Mouse (Mus musculus): Measurements from ENCODE around the gene Tspoap1.

The Tspoap1 gene

DNA sequence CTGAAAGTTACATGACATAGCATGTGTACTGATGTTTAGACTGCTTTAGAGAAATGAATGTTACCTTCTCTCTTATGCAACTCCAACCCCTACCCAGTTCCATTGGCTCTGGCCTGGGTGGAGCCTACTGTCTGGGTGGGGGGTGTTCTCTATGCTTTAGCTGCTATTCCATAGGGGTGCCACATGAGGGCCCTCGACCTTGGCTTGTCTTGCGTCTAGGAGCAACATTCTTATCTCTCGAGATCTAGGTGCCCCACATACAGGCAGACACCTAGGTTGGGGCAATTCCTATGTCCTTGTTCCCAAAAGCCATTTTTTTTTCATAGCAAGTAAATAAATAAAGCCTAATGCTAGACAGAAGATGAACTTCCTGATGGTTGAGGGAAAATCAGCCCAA is 734 bp upstream of the Tspoap1 start:
- peak; percentile 90 for DNase-seq (ENCODE audit: low read depth)

DNA sequence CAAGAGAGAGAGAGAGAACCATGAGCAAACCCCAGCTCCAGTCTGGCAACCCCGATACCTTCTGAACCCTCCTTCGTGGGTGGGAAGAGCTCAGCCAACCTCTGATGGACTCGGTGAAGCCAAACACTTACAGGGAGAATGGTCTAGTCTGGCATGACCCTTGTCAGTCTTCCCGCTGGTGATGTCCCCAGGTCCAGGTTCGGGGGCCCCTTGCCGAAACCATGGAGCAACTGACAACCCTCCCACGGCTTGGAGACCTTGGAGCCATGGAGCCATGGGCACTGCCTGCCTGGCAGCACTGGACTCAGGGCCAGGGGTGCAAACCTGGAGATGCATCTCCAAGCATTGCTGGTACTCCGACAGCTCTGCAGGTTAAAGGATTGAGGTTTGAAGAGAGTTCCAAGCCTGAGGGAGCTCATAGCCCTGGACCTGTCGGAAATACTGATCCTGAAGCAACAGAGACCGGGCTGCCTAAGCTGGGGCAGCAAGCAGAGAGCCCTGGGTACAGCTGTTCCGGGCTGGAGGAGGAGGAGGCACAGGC is 910 bp downstream of the Tspoap1 start:
- DNase-seq (ENCODE audit: low read depth) = no peak

DNA sequence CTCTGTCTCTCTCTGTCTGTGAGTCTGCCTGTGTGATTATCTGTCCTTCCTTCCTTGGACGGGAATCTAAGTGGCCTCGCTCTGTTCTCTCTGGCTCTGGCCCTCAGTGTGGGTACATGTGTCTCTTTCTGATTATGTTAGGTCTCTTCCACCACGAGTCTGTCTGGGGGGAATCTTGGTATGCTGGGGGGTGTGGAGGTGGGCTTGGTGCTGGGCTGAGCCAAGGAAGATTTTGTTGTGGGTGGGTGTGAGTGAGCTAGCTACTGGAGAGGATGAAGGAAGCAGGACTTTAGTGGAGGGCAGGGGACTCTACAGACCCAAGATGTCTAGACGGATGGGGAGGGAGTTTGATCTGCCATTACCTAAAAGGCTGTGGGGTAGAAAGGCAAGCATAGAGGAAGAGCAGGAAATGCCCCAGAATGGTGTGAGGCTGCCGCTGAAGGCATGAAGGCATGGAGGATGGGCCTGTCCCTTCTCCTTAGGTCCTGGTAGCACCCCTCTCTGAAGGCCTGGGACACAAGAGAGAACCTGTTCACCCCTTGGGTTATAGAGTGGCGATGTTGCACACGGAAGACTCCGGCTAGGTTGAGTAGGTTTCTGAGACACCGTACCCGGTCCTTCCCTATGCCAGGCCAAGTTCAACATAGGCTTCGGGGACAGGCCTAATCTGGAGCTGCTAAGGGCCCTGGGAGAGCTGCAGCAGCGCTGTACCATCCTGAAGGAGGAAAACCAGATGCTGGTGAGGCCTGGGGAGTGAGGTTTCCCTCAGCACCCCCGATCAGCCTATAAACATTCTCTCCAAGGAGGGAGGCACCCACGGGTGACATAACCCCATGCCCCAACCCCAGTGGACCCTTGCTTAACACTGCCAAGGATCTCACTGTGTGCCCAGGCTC is 1.7 kb downstream of the Tspoap1 start:
- no peak for DNase-seq (ENCODE audit: low read depth)

DNA sequence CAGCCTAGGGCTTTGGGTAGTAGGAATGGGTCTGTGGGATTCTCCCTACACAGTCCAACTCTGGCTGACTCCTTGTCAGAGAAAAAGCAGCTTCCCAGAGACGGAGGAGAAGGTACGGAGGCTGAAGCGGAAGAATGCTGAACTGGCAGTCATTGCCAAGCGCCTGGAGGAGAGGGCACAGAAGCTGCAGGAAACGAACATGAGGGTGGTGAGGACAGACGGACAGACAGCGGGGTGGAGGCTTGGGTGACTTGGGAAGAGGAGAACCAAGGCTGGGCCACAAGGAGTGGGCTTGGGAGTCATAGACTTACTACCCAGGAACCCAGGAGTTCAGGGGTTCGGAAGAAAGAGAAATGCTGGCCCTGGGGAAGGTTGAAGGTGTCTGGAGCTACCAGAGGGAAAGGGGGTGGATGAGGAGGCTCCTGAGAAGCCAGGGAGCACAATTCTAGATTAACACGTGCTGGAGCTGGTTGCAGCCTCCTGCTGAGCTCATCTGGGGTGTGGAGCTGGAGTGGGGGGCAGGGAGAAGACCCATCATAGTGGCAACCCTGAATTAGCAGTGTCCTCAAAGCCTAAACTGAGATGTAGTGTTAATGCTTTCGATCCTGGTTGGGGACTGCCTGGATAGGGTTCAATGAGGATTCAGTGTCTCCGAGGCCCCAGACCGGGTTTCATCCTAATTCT is 2.5 kb downstream of the Tspoap1 start:
- no peak for DNase-seq (ENCODE audit: low read depth)

DNA sequence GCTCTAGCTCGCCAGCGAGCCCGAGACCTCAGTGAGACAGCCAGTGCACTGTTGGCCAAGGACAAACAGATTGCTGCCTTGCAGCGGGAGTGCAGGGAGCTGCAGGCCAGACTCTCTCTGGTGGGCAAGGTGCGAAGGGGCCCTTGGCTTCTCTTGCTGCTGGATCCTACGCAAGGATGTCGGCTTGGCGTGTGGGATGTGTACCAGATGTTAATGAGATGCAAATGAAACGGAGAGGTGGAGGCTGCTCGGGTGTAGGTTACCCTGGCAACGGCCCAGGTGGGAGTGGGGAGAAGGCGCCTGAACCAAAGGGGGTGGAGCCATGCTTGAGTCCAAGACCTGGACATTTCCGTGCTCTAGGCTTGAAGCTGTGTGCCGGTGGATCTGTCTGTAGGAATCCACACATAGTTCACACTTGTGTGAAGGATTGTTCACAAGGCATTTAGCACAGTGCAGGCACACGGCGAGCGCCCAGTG is 3.2 kb downstream of the Tspoap1 start:
- no peak for DNase-seq (ENCODE audit: low read depth)

DNA sequence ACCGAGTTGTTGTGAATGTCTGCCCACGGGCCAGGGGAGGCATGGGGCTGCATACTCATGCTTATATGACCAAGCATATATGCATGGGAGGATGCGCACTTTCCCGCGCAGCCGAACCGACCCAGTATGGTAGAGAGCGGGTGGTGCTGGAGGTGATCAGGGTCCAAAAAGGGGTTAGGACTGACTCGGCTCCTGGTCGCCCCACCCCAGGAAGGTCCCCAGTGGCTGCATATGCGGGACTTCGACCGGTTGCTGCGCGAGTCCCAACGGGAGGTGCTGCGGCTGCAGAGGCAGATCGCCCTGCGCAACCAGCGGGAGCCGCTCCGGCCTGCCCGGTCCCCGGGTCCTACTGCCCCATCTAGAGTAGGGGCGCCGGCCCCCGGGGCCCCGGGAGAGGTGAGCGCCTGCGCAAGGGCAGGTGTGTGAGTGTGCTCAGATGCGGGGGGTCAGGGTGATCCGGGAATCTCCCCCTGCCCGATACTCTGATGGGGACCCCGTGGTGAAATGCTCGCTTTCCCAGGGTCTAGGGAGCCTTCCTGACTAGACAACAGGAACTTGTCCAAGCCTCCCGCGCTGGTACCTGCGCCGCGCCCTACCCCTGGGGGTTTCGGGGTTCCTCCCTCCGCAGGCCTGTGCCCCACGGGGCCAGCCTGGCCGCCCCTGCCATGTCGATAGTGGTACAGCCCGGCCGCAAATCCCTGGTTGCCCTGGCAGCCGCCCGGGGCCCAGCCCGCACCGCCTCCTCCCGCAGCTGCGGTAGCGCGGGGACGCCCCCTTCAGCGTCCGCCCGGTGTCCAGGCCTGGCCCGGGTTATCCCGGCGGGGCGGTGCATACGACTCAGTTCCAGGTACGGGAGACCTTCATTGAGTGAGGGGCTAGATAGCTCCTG is 3.9 kb downstream of the Tspoap1 start:
- peak; percentile 50 for DNase-seq (ENCODE audit: low read depth)

DNA sequence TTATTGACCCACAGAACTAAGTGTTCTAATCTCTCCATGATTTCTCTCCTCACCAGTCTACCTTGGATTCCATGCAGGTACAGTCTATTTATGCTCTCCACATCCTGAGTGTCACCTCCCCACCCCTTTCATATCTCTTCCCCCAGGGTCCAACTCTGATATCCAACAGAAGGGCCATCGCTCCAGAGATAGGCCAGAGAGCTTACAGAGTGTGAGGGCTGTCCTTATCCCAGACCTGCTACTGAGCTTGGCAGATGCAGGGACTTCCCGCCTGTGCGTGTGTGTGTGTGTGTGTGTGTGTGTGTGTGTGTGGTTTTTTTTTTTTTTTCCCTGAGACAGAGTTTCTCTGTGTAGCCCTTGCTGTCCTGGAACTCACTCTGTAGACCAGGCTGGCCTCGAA is 8.4 kb downstream of the Tspoap1 start:
- DNase-seq (ENCODE audit: low read depth) = no peak

DNA sequence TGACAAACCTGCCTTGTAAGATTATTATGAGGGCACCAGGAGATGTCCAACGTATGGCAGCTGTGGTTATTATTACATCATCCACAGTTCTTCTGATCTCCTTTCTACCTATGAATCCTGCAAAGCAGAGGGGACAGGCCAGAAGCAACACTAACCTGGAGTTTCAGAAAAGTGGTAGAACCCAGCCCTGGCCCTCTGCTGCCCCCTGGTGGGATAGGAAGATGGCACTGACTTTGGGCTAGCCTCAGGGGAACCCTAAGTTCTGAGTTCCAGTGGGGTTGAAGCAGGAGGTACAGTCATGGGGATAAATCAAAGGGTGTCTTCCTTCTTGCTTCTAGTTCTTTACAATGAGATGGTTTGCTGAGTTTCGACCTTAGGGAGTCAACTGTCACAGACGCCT is 10.6 kb downstream of the Tspoap1 start:
- DNase-seq (ENCODE audit: low read depth) = peak; percentile 91

DNA sequence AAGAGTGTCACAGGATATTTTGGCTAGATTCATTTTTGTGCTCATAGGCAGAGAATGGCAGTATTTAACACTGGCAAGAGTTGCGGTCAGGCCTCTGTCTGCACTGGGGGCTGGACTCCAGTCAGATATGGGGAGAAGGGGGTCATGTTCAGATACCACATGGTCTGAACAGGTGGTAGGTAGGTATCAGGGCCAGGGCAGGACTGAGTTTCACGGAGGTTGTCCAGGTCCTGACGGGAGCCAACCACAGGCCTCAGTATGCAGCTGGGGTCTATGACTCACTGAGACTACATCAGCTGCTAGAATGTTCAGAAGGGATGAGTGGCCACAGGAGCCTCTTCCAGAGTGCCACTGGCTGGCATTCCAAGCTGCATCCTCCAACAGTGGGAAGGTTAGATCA is 12.0 kb downstream of the Tspoap1 start:
- no peak for DNase-seq (ENCODE audit: low read depth)

DNA sequence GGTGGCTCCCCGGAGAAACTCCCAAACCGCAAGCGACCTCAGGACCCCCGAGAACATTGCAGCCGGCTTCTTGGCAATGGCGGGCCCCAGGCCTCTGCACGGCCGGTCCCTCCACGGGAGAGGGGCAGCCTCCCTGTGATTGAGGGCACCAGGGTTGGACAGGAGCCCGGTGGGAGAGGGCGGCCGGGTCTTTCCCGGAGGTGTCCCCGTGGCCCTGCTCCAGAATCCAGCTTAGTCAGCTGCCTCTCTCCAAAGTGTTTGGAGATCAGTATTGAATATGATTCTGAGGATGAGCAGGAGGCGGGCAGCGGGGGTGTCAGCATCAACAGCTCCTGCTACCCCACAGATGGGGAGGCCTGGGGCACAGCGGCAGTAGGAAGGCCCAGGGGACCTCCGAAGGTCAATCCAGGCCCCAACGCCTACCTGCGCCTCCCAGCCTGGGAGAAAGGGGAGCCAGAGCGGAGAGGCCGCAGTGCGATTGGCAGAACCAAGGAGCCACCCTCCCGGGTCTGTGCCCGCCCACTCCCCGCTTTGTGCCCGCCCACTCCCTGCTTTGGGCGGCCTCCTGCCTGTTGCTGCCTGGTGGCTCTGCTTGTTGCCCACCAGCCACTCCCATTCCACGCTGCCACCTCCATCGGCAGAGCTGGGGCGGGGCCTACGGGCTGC is 17.9 kb downstream of the Tspoap1 start:
- no peak for DNase-seq (ENCODE audit: low read depth)

DNA sequence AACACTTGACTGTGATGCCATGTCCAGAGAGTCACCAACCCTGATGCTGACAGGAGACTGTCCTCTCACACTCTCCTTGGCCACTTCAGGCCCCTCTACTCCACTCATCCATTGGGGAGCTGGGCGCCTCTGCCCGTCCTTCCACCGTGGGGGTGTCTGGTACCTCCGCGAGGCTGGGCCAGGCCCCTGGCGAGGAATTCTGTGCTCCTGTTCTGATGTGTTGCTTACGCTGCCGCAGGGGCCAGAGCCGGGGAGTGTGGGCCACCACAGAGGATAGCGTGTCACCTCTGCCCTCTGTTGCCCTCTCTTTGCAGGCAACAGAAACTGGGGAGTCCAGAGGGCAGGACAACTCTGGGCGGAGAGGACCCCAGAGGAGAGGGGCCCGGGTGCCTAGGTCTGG is 18.6 kb downstream of the Tspoap1 start:
- DNase-seq (ENCODE audit: low read depth) = no peak

DNA sequence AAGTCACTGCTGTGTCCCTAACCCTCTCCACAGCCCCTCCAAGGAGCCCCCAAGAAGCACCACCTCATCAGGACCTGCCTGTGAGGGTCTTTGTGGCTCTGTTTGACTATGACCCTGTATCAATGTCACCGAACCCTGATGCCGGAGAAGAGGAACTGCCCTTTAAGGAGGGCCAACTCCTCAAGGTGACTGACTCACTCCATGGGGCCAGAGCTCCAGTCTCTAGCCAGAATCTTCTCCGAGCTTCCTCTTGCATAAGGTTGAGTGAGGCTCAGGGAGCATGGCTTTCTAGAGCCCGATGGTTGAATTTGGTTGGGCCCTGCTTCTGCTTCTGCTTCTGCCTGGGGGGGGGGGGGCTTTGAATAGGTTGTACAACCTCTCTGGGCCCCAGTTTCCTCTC is 19.1 kb downstream of the Tspoap1 start:
- no peak for DNase-seq (ENCODE audit: low read depth)

DNA sequence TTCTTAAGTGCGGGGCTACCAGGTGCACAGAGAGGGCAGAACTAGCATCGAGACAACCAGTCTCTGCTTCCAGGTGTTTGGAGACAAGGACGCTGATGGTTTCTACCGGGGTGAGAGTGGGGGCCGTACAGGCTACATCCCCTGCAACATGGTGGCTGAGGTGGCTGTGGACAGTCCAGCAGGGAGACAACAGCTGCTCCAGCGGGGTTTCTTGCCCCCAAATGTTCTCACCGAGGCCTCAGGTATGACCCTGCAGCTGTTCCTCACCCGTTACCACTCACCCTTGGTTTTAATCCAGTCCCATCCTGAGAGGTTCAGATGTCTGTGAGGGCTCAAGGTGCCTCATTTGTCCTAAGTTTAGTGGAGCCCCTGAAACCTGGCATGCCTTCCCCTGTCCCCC is 19.8 kb downstream of the Tspoap1 start:
- no peak for DNase-seq (ENCODE audit: low read depth)

DNA sequence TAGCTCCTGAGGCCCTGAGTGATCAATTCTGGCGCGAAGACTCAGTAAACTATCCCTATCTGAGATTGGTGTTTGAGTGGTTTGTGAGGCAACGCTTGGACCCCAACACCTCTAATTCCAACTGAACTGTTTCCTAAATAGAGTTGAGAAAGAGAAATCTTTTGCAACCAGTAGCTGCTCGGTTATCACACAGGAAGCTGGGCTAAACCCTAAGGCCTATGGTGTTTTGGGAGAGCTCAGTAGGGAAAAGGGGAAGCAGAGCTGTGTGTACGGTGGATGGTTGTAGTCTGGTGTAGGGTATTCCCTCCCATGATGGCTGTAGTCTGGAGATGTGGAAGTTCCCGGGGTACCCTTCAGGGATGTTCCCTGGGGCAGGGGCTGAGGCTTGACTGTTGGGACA is 29.7 kb downstream of the Tspoap1 start:
- DNase-seq (ENCODE audit: low read depth) = no peak

DNA sequence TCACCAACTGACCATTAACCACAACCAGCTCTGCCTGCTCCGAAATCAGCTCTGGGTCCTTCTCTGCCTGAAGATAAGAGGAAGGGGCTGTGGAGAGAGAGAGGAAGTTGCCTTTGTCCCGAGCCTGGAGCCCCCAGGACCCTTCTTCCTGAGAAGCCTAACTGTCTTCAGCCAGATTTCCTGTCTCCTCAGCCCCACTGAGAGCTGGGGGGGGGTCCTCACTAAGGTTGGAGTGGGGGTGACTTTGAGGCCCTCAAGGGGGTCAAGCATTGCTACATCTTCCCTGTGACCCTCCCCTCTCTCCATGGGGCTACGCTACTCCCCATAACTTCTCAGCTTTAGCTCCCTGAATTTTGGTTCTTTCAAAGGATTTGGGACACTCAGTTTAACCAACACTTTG is 33.1 kb downstream of the Tspoap1 start, which contains the start of gene Mpo:
Mpo (plus strand) TSS at position 122 of the 400 bp plus-strand sequence.
- DNase-seq (ENCODE audit: low read depth) = no peak

DNA sequence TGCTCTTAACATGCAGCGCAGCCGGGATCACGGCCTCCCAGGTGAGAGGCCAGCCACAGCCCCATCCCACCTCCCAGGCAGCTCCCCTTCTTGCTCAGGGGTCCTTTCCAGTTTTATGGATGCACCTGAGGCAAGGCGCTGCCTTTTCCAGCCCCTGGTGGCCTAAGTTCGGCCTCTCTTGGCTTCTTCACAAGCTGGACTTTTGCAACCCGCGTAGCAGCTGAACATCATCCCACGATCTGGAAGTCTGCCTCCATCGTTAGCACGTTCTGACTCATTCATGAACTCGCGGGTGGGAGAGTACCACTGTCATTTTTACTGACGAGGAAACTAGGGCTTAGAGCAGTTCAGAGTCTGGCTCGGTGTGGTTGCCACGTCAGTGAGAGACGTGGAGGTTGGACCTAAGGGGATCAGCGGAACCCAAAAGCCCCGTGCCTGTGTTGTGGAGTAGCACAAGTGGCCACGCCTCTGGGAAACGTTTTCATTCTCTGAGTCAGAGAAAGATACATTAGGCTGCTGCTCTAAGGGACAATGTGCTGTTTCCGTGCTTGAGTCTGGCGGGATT is 41.5 kb downstream of the Tspoap1 start:
- DNase-seq (ENCODE audit: low read depth) = no peak

DNA sequence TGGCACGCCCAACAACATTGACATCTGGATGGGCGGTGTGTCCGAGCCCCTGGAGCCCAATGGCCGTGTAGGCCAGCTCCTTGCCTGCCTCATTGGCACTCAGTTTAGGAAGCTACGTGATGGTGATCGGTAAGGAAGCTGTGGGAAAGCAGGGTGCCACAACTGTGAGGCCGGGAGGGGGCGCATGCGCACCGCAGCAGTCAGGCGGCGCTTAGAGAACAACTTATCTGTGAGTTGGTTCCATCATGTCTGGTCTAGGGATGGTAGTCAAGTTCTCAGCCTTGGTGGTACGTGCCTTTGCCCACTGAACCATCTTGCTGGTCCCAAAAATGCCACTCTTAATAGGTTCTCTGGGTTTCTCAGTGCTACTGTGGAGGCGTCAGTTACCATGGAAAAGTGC is 42.3 kb downstream of the Tspoap1 start:
- DNase-seq (ENCODE audit: low read depth) = peak; percentile 46

DNA sequence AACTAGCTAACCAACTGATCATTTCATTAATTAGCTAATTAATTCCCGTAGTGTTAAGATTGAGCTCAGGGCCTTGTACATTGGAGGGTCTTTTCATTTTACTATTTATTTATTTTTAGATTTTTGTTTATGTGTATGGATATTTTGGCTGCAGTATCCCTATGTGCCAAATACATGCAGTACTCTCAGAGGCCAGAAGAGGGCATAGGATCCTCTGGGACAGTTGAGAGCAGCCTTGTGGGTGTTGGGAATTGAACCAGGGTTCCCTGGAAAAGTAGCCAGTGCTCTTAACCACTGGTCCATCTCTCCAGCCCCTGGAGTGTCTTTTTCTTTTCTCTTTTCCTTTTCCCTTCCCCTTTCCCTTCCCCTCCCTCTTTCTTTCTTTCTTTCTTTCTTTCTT is 45.1 kb downstream of the Tspoap1 start:
- DNase-seq (ENCODE audit: low read depth) = peak; percentile 72

DNA sequence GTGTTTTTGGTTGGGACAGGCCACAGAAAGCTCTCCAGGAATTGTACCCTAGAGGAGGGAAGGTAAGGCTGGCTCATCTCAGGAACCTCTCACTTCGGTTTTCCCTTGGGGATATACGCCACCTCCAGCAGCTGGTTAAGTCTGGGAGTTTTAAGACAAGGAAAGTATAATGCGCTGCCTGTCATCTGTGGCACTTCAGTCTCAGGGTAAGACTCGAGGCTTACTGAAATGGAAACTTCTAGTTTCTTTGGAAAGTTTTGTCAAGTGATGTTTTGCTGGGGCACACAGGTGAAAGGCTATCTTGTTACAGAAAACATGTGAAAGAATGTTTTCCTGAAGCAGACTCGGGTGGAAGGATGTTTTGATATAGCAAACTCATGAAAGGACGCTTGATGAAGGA is 47.1 kb downstream of the Tspoap1 start:
- no peak for DNase-seq (ENCODE audit: low read depth)

DNA sequence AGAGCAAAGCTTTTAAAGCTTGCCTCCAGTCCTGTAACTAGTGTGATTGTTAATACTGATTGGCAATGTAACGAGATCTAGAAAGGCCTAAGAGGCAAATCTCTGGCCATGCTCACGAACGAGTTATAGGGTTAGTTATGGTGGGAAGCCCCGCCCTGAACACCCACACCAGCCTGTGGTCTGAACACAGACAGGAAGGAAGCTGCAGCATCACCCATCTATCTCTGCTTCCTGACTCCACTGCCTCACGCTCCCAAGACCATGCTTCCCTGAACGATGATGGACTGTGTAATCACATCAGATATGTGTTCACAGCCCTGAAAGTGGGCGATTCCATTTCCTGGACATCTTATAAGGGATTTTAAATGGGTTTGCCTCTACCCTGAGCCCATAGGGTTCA is 47.9 kb downstream of the Tspoap1 start:
- DNase-seq (ENCODE audit: low read depth) = peak; percentile 69

DNA sequence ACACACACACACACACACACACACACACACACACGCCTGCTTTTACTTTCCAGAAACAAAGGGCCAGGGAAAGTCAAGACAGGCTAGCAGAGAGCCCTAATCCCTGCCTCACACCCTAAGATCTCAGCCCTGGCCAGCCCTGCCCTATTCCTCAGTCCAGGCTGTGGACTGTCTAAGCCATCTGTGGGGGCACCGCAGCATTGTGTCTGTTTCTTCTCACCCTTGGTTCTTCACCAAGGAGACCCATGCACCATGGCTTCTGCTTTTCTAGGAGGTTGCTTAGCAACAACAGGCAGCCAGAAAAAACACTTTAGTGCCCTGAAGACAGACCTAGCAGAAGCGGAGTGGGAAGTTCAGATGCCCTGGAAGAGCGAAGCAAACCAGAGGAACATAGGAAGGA is 51.1 kb downstream of the Tspoap1 start:
- DNase-seq (ENCODE audit: low read depth) = no peak

All from naive thymus-derived CD4-positive, alpha-beta T cell, adult 2 months (primary cell).